Mouse (Mus musculus): ENCODE measurements around the gene Plch2.

- no peak for TF ChIP-seq POLR2AphosphoS2 (IDR thresholded peaks at IDR 0.05; ENCODE audit: insufficient read length, low read depth)
- TF ChIP-seq MYOG (IDR thresholded peaks at IDR 0.05; ENCODE audit: control insufficient read depth in 1 of 3, insufficient read depth in 1 of 3, insufficient read length in 2 of 3, low read depth in 2 of 3): no peak
- no peak for TF ChIP-seq POLR2A (IDR thresholded peaks at IDR 0.05; ENCODE audit: insufficient read length, low read depth)
- no peak for TF ChIP-seq USF1 (IDR thresholded peaks at IDR 0.05; ENCODE audit: low read depth)
- no peak for TF ChIP-seq CEBPB (IDR thresholded peaks at IDR 0.05; ENCODE audit: insufficient read depth, poor library complexity, severe bottlenecking)
- no peak for TF ChIP-seq MYOD1 (IDR thresholded peaks at IDR 0.05; ENCODE audit: control insufficient read depth in 1 of 3, insufficient read length in 2 of 3, low read depth in 2 of 3)
These were observed 45.1 kb downstream of the Plch2 start for GRCm38 (mm10) chr4:155011312-155012025.
